Mouse (Mus musculus): ENCODE results near the gene Cbr3.

GRCm38 (mm10) chr16:93714426-93714825 is 31.4 kb downstream of the Cbr3 start:
- TF ChIP-seq POLR2A (IDR thresholded peaks at IDR 0.05; ENCODE audit: low read depth, low read length) (no peak), CTCF (IDR thresholded peaks at IDR 0.05; ENCODE audit: extremely low read depth, insufficient read depth, insufficient read length, insufficient replicate concordance) (no peak)

Measured in spleen, adult 2 months (tissue).